Mouse (Mus musculus) embryonic facial prominence, embryonic 13.5 days (tissue): ENCODE data around the gene Gm37240. TPM values are rescaled to one million over a fixed set of nuclear protein-coding genes. Genes with fewer than 3 reads are reported as not detected.

ENCODE experiments used
- ATAC-seq: fragments of 200-750 bp; cut with Nextera tagmentation; 2 replicates; pipeline ENCODE4 v1.8.0; 2017; ENCODE audit warnings: low read depth; ENCODE audit not compliant: insufficient number of reproducible peaks, insufficient read depth, low FRiP score, low TSS enrichment
- H3K27ac ChIP-seq: fragments of 300-500 bp; sonication (generic); 2 replicates; pipeline ENCODE4 v1.5.1; 2015; ENCODE audit warnings: moderate library complexity, mild to moderate bottlenecking, inconsistent platforms
- H3K27me3 ChIP-seq: fragments of 300-500 bp; sonication (generic); 2 replicates; pipeline ENCODE4 v1.6.1; 2015; ENCODE audit warnings: mild to moderate bottlenecking, inconsistent platforms
- H3K36me3 ChIP-seq: fragments of 300-500 bp; sonication (generic); 2 replicates; pipeline ENCODE4 v1.6.1; 2015; ENCODE audit warnings: mild to moderate bottlenecking, inconsistent platforms
- H3K4me1 ChIP-seq: fragments of 300-500 bp; sonication (generic); 2 replicates; pipeline ENCODE4 v1.6.1; 2015; ENCODE audit warnings: inconsistent platforms
- H3K4me2 ChIP-seq: fragments of 300-500 bp; sonication (generic); 2 replicates; pipeline ENCODE4 v1.6.1; 2015; ENCODE audit warnings: moderate library complexity, mild to moderate bottlenecking, inconsistent platforms
- H3K4me3 ChIP-seq: fragments of 300-500 bp; sonication (generic); 2 replicates; pipeline ENCODE4 v1.5.1; 2015; ENCODE audit warnings: mild to moderate bottlenecking, inconsistent platforms
- H3K9ac ChIP-seq: fragments of 300-500 bp; sonication (generic); 2 replicates; pipeline ENCODE4 v1.6.1; 2015; ENCODE audit warnings: mild to moderate bottlenecking, inconsistent platforms
- H3K9me3 ChIP-seq: fragments of 300-500 bp; sonication (generic); 2 replicates; pipeline ENCODE4 v1.6.1; 2016; ENCODE audit warnings: inconsistent platforms
- WGBS: fragments of 180-500 bp; shearing (Covaris S2); methylation state at CpG from one replicate; pipeline ENCODE4 v1.1.7; 2015; ENCODE audit warnings: mixed read lengths; 5-methylcytosine and 5-hydroxymethylcytosine counted together
- polyA plus RNA-seq: library from polyadenylated mRNA; unstranded; fragments of >200 nt; fragmentation: Nextera tagmentation; extraction: Ambion mirVana; gene quantifications from 2 replicates; pipeline ENCODE4 v1.2.1, GENCODE M21; 2015

Gm37240 gene
- polyA plus RNA-seq, 1 experiment from 2014 or later: 6.3 TPM

DNA sequence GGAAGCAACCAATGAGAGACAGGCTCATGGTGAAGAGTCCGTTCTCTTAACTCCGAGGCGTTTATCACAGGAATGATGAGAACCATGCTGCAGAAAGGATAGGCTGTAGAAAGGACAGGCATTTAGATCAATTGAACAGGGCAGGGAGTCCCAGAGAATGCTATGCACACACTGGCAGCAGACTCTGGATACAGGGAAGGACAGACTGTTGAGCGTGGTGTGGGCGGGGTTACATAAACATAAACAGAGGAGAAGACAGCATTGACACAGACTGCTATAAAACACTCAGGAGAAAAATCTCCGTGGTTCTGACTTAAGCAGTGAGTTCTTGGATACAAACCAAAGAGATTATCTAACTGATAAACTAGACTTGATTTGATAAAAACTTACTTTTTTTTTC, 703.2 kb downstream of the Gm37240 start:
- Histone ChIP-seq H3K36me3 (no peaks in the 10 kb centered on the region), H3K4me2 (no peak overlapping the region), H3K4me3 (no peak overlapping the region), H3K27ac (no peak overlapping the region), H3K9ac (no peak overlapping the region), H3K4me1 (peaks cover 36% of the 10 kb centered on the region), H3K27me3 (peaks cover 10% of the 10 kb centered on the region), H3K9me3 (no peaks in the 10 kb centered on the region)
- WGBS: 40% methylated on average over 6 of the region's 6 CpGs
- no peak for ATAC-seq

DNA sequence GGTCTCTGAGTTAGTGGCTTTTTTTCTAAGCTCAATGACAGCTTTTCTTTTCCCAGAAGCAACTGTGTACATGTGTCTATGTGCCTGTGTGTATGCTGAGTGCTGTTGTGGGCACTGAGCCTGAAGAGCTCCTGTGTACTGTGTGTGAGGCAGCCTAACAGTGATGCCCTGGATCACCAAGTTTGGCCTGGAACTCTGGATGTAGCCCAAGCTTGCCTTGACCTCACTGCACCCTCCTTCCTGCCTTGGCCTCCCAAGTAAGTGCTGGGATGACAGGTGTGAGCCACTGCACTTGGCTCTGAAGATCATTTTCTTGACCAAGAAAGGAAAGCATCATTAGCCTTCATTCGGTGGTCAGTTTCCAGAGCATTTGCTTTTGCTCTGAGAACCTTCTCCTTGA, 710.6 kb downstream of the Gm37240 start:
- Histone ChIP-seq H3K27me3 (no peaks in the 10 kb centered on the region), H3K4me3 (no peak overlapping the region), H3K4me1 (peaks cover 23% of the 10 kb centered on the region), H3K36me3 (no peaks in the 10 kb centered on the region), H3K9me3 (0 out of 2 replicates have a peak, but pooled peaks cover 4% of the 10 kb centered on the region), H3K9ac (no peak overlapping the region), H3K27ac (no peak overlapping the region), H3K4me2 (no peak overlapping the region)
- ATAC-seq: no peak
- 82% methylated on average over 1 of the region's 1 CpGs for WGBS

DNA sequence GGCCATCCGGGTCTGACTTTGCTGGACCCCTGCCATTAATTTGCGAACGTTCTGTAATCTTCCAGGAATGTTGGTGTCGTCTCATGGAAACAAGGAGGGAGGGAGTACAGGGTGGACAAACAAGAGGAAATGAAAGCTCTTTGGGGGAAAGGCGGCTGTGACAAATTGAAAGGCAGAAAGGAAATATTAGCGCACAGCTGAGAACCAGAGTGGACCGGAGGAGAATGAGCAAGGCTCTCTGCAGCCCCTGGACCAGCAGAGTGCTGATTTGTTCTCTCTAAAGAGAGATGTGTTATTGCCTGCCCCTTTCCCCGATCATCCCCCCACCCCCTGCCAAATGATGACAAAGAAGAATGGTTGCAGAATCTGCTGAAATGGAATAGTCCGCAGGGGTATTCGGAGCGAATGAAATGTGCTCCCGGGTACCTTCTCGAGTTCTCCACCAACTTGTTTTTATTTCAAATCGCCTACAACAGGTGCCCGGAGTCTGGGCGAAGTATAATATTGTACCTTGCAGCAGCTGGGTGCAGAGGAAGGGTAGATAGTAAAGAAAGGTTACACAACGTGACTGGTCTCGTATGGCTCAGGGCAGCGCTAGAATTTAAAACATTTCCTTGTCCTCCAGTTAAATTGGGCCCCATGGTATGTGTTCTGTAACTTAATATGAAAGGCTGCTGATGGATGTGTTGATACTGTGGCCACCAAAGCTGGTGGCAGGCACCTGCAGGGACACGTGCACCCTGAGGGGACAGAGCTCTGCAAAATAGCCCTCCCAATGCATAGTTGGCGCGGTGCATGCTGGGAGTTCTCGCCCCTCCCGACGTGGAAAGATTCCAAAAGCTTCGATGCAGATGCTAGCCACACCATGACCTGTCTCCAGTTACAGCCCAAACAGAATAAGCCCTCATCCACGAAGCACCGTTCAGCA, 712.5 kb downstream of the Gm37240 start:
- ATAC-seq: peak; percentile 64; the same call in 1 of the 2 replicates
- H3K27me3 ChIP-seq: no peaks in the 10 kb centered on the region
- H3K4me3 ChIP-seq: no peak overlapping the region
- H3K27ac ChIP-seq: no peak overlapping the region
- H3K36me3 ChIP-seq: no peaks in the 10 kb centered on the region
- 39% methylated on average over 28 of the region's 28 CpGs for WGBS
- no peak overlapping the region for H3K9ac ChIP-seq
- H3K4me2 ChIP-seq: peak overlapping the region; percentile 42
- H3K4me1 ChIP-seq: peaks cover 23% of the 10 kb centered on the region
- H3K9me3 ChIP-seq: 0 out of 2 replicates have a peak, but pooled peaks cover 4% of the 10 kb centered on the region

GRCm38 (mm10) chr3:85173441-85174071, 713.8 kb downstream of the Gm37240 start:
- no peaks in the 10 kb centered on the region for H3K27me3 ChIP-seq
- peaks cover 23% of the 10 kb centered on the region for H3K4me1 ChIP-seq
- 0 out of 2 replicates have a peak, but pooled peaks cover 4% of the 10 kb centered on the region for H3K9me3 ChIP-seq
- no peak overlapping the region for H3K27ac ChIP-seq
- no peak overlapping the region for H3K9ac ChIP-seq
- no peak overlapping the region for H3K4me3 ChIP-seq
- H3K4me2 ChIP-seq: no peak overlapping the region
- H3K36me3 ChIP-seq: no peaks in the 10 kb centered on the region
- ATAC-seq: no peak
- WGBS: 75% methylated on average over 6 of the region's 6 CpGs

GRCm38 (mm10) chr3:85172532-85172931, 714.8 kb downstream of the Gm37240 start:
- Histone ChIP-seq H3K9ac (no peak overlapping the region), H3K9me3 (no peaks in the 10 kb centered on the region), H3K27me3 (no peaks in the 10 kb centered on the region), H3K4me1 (peaks cover 23% of the 10 kb centered on the region), H3K27ac (no peak overlapping the region), H3K4me2 (peak overlapping the region; percentile 9; the same call in 1 of the 2 replicates), H3K4me3 (no peak overlapping the region), H3K36me3 (no peaks in the 10 kb centered on the region)
- no peak for ATAC-seq
- 64% methylated on average over 11 of the region's 11 CpGs for WGBS

- 66% methylated on average over 12 of the region's 12 CpGs for WGBS
- Histone ChIP-seq H3K4me3 (no peak overlapping the region), H3K4me1 (peaks cover 23% of the 10 kb centered on the region), H3K27ac (no peak overlapping the region), H3K9ac (no peak overlapping the region), H3K36me3 (no peaks in the 10 kb centered on the region), H3K9me3 (no peaks in the 10 kb centered on the region), H3K4me2 (peak overlapping the region; percentile 9; the same call in 1 of the 2 replicates), H3K27me3 (no peaks in the 10 kb centered on the region)
- no peak for ATAC-seq
Measured at GRCm38 (mm10) chr3:85172096-85172495, 715.2 kb downstream of the Gm37240 start.

GRCm38 (mm10) chr3:85168816-85169215, 718.5 kb downstream of the Gm37240 start:
- Histone ChIP-seq H3K4me1 (peaks cover 9% of the 10 kb centered on the region), H3K9me3 (no peaks in the 10 kb centered on the region), H3K9ac (no peak overlapping the region), H3K4me2 (no peak overlapping the region), H3K36me3 (no peaks in the 10 kb centered on the region), H3K27ac (no peak overlapping the region), H3K4me3 (no peak overlapping the region), H3K27me3 (no peaks in the 10 kb centered on the region)
- no peak for ATAC-seq
- WGBS: 87% methylated on average over 2 of the region's 2 CpGs

- Histone ChIP-seq H3K36me3 (no peaks in the 10 kb centered on the region), H3K9me3 (no peaks in the 10 kb centered on the region), H3K9ac (no peak overlapping the region), H3K4me1 (no peaks in the 10 kb centered on the region), H3K27me3 (no peaks in the 10 kb centered on the region), H3K27ac (no peak overlapping the region), H3K4me2 (no peak overlapping the region), H3K4me3 (no peak overlapping the region)
- no peak for ATAC-seq
- 79% methylated on average over 1 of the region's 1 CpGs for WGBS
Measured at GRCm38 (mm10) chr3:85164931-85165330, 722.4 kb downstream of the Gm37240 start.

GRCm38 (mm10) chr3:85163396-85163795, 723.9 kb downstream of the Gm37240 start:
- Histone ChIP-seq H3K9ac (no peak overlapping the region), H3K4me3 (no peak overlapping the region), H3K9me3 (no peaks in the 10 kb centered on the region), H3K36me3 (no peaks in the 10 kb centered on the region), H3K27me3 (no peaks in the 10 kb centered on the region), H3K27ac (no peak overlapping the region), H3K4me1 (no peaks in the 10 kb centered on the region), H3K4me2 (no peak overlapping the region)
- WGBS: 92% methylated on average over 5 of the region's 5 CpGs
- no peak for ATAC-seq

- no peak overlapping the region for H3K9ac ChIP-seq
- no peaks in the 10 kb centered on the region for H3K36me3 ChIP-seq
- no peaks in the 10 kb centered on the region for H3K4me1 ChIP-seq
- H3K27ac ChIP-seq: no peak overlapping the region
- no peaks in the 10 kb centered on the region for H3K9me3 ChIP-seq
- H3K27me3 ChIP-seq: no peaks in the 10 kb centered on the region
- ATAC-seq: no peak
- 87% methylated on average over 3 of the region's 3 CpGs for WGBS
- H3K4me2 ChIP-seq: no peak overlapping the region
- no peak overlapping the region for H3K4me3 ChIP-seq
Measured at GRCm38 (mm10) chr3:85162430-85162829, 724.9 kb downstream of the Gm37240 start.

- H3K9ac ChIP-seq: no peak overlapping the region
- WGBS: 72% methylated on average over 10 of the region's 10 CpGs
- ATAC-seq: no peak
- no peaks in the 10 kb centered on the region for H3K9me3 ChIP-seq
- no peaks in the 10 kb centered on the region for H3K36me3 ChIP-seq
- H3K4me1 ChIP-seq: no peaks in the 10 kb centered on the region
- no peak overlapping the region for H3K27ac ChIP-seq
- no peak overlapping the region for H3K4me3 ChIP-seq
- H3K4me2 ChIP-seq: no peak overlapping the region
- no peaks in the 10 kb centered on the region for H3K27me3 ChIP-seq
Measured at GRCm38 (mm10) chr3:85160816-85161215, 726.5 kb downstream of the Gm37240 start.

DNA sequence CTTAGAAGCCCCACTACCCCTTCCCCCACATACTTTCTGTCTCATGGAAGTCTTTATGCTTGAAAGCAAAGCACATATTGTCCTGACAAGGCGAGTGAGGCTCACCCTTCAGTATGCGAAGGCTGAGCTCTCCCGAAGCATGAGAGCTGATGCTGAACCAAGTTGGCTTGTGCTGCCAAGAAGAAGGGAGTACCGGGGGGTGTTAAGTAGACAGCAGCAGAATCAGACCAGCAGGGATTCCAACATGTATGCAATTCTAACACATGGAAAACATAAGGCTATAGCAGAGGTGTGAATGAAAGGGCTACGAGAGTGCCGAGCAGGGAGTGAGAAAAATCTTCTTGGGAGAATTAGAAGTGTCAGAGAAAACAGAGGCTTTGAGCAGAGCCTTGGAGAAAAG, 727.7 kb downstream of the Gm37240 start:
- ATAC-seq: no peak
- Histone ChIP-seq H3K4me1 (no peaks in the 10 kb centered on the region), H3K36me3 (no peaks in the 10 kb centered on the region), H3K9me3 (no peaks in the 10 kb centered on the region), H3K9ac (no peak overlapping the region), H3K4me2 (no peak overlapping the region), H3K27ac (no peak overlapping the region), H3K4me3 (no peak overlapping the region), H3K27me3 (no peaks in the 10 kb centered on the region)
- 69% methylated on average over 6 of the region's 6 CpGs for WGBS
